Mouse (Mus musculus) kidney, adult 18-20 months (tissue): ENCODE measurements around the gene Tbx15.
"Not testable (repeated sequence)": the region's sequence is repeated elsewhere in the genome, so short reads cannot be mapped to it uniquely, and the experiment has no call there.

Source experiments
- DNase-seq: peaks from one replicate; pipeline ENCODE4 v3.0.0; 2021

The Tbx15 gene

GRCm38 (mm10) chr3:99279718-99280117 is 39.5 kb downstream of the Tbx15 start:
- no peak for DNase-seq

GRCm38 (mm10) chr3:99281453-99281852 is 41.3 kb downstream of the Tbx15 start:
- DNase-seq, result no peak

DNA sequence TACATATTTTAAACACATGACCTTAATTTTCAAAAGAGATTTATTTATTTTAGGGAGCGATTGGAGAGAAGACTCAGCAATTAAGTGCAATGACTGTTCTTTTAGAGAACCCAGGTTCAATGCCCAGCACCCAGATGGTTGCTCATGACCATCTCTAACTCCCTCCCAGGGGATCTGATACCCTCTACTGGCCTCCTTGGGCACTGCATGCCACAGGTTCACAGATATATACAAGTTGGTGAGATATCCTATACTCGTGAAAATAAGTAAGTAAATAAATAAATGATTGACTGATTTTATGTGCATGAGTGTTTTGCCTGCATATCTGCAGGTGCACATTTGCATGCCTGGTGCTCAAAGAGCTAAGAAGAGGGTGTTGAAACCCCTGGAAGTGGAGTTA is 48.1 kb downstream of the Tbx15 start:
- DNase-seq, result no peak

DNA sequence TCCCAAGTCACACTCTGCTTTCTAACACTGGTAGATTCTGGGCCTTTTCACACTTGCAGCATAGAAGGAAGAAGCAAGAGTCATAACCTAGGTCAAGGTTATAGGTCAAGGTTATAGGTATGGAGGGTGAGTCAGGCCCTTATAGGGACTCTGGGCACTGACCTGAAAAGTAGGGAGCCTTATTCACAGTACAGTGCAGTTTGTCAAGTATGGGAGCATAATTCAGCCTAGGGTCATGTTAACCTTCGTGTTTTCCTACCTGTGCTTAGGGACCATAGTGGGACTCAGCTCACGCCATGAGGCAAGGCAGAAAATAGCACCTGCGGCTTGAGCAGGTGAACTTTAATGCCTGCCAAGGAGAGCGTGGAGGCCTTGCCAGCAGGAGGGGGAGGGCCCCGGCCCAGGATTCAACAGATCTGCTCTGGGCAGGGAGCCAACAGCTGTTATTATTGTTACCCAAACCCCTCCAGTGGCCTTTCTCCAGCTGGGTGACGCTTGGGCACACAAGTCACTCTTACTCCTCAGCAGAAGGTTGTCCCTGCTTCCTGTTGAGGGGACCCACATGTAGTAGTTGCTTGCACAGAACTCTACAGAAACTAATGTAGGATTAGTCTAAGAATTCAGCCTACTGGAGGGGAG is 50.0 kb downstream of the Tbx15 start:
- peak; percentile 17 for DNase-seq

DNA sequence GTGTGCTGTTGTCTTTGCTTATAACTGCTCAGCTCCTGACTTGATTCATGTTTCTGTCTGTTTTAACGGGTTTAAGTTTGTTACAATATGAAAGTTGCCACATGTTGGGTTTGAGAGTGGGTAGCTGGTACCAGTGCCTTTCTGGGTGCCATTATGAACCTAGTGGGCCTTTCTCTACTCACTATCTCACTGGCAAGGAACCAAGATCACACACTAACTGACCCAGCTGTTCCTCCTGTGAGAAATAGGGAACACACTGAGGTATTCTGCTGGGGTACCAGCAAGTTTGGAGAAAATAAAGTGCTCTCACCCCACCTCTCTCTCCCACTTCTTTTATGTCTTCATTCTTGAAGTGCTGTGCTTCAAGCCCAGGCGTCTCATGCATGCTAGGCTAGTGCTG is 50.7 kb downstream of the Tbx15 start:
- no peak for DNase-seq

DNA sequence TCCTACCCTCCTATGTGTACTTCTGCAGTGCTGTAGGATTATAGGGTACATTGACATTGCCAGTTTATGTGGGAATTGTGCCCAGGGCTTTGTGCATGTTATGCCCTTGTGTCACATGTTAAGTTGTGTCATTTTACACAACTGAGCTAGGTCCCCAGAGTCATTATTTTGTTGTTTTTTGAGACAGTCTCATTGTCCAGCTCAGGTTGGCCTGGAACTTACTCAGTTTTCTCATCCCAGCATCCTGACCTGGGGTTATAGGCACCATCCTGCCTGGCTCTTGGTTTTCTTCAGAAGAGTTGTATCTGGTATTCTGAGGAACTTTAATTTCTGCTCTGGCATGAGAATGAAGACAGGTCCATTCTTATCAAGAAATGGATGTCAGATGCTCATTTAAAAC is 51.2 kb downstream of the Tbx15 start:
- no peak for DNase-seq

GRCm38 (mm10) chr3:99292531-99292931 is 52.4 kb downstream of the Tbx15 start:
- DNase-seq, result no peak

- not testable (repeated sequence) for DNase-seq
Observed at GRCm38 (mm10) chr3:99294209-99294608, 54.0 kb downstream of the Tbx15 start.

DNA sequence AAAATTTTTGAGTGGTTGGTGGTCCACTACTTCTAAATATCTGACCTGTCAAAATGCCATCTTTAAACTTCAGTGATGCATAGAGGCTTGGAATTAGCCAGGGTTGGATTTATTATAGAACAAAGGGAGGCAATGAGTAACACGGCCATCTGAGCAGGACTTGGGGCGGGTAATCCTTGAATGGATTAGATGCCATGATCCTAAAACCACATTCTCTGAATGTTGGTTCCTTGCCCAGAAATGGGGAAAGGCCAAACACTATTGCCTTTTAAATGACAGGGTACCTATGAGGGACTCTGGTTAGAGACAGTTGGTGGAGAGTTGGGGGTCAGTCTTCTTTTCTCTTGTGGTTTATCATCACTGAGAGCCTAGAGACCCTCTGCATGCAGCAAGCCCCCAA is 55.1 kb downstream of the Tbx15 start:
- DNase-seq, result no peak

DNA sequence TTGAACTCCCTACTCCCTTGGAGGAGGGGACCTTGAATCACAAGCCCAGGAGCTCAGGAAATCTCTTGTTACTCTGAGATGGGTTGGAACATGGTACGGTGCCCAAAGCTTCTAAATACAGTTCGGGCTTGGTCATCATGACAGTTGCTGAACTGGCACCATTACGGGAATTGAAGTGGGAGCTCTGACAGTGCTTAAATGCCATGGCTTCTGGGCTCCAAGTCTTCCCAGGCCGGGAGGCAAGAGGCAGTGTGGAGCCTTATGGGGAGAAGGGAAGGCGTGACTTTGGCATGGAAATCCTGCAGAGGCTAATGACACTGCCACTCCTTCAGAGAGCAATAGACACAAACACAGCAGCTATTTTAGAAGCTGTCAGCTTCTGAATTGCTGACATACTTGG is 56.0 kb downstream of the Tbx15 start:
- no peak for DNase-seq

DNA sequence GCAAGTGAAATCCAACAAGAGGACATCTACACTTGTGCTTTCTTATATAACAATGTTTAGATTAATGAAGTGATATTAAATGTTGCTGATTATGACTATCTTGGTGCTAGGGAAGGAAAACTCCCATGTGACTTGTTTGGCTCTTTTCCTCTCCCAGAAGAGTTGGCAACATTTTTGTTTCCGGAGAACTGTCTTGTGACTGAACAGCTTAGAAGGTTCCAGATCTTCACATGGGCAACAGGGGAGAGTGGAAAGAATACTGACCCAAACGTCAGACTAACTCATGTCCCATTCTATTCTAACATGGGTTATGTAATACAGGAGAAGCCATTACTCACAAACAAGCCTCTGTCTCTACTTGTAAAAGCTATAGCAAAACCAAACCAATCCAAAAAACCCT is 60.7 kb downstream of the Tbx15 start:
- no peak for DNase-seq

GRCm38 (mm10) chr3:99310877-99311276 is 70.7 kb downstream of the Tbx15 start:
- DNase-seq, result no peak

GRCm38 (mm10) chr3:99311943-99312635 is 71.9 kb downstream of the Tbx15 start:
- no peak for DNase-seq

DNA sequence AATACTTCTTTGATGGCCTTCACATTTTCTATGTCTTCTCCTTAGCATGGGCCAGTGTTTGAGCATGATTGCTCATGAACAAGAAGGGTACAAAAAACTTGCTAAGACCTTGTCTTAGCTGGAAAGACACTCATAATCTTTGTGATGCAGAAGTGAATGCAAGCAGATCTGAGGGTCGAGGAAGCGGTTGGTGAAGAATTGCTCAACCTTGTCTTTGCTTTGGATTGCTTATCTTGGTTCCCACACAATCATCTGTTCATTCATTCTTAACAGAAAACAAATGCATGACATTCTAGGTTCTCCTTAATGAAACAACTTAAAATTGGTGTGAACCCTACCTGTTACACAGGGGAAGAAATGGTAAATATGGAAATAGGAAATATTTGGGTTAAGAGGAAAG is 82.2 kb downstream of the Tbx15 start:
- DNase-seq, result no peak

DNA sequence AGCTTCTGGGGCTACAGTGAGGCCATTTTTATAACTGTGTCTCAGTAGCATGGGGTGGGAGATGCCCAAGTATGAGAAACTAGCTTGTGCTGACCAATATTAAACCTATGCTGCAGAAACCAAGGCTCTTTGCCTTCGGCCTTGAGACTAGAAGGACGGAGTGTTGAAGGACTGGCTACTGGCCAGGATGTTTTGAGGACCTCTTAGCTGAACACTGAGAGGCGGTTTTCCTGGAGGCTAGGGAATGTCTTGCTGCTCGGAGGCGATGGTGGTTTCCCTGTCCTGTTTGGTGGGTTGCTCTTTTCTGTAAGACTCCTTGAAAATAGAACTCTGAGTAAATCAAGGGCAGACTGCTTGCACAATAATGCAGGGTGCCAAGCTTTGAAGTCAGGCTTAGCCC is 89.1 kb downstream of the Tbx15 start:
- no peak for DNase-seq

GRCm38 (mm10) chr3:99331086-99331485 is 90.9 kb downstream of the Tbx15 start:
- DNase-seq, result no peak

DNA sequence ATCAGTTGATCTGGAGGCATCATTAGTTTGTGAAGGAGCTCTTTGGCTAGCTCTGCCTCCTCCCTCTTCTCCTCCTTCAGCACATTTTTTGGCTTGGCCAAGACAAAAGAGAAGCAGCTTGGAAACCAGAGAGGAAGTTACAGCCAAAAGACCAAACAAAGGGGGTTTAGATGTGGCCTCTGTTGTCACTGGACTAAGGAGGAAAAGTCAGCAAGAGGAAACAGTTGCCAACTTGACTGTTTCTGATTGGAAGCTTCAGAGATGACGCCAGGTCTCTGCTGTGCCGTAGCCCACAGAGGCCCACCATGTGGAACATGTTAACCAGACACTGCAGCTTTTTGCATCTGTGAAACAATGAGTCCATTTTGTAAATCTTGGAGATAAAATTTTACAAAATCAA is 96.7 kb downstream of the Tbx15 start:
- no peak for DNase-seq

- DNase-seq, result no peak
Observed at GRCm38 (mm10) chr3:99338756-99339155, 98.6 kb downstream of the Tbx15 start.

- no peak for DNase-seq
Observed at GRCm38 (mm10) chr3:99340021-99340420, 99.8 kb downstream of the Tbx15 start.

DNA sequence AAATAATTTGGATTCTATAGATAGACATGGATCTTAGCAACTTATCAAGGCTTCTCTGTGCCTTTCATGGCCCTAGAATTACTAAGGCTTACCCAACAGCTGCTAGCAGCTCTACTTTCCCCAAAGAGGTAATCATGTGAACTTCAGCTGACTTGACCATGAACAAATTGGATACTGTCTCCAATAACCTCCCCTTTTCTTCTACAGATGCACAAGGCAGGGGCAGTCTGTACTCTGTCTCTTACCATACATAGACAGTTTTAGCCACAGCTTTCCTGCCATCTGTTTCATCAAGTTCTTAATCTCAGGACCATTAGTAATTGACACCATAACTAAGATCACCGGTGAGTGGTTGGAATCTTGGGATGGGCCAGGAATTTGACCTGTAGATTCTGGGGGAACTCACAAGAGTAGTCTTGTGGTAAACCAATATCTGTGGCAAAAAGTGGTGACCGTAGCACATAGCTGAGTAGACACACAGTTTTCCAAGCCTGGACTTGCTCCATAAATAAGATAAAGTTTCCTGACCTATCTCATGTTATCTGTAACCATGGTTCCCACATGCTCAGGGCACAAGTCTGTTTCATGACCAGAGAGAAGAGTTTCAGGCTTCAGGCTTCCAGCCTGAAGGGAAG is 139.6 kb downstream of the Tbx15 start:
- no peak for DNase-seq

GRCm38 (mm10) chr3:99387127-99387526 is 146.9 kb downstream of the Tbx15 start:
- DNase-seq, result no peak
